Mouse (Mus musculus): ENCODE data around the gene Mindy1.

DNA sequence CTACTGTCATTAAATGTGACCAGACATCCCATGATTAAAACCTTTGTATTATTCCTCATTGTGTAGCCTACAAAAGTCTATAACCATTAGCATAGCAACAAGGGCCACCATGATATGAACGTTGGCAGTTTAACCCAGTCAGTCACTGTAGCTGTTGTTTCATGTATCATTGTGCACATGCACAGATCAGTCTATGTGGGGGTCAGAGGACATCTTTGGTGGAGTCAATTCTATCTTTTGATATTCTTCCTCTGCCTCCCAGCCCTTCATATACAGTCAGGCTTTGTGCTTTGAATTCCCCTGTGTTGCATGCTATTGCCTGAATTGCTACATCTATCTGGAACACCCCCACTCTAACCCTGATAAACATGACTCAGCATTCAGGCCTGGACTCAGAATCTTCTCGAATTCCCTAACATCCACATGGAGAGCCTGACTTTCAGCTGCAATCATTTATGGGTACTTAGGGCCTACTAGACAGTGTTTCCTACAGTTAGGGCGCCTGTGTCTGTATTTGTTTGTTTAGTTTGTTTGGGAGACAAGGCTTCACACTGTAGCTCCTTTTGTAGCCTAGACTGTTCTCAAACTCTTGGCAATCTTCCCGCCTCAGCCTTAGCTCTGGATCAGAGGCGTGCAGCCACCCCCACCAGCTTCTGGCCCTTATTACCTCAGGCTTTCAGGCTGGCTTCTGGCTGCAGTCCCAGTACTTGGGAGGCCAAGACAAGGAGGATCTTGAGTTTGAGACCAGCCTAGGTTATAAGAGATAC lies 34.5 kb upstream of the Mindy1 start:
- no peak for TF ChIP-seq CTCF (IDR thresholded peaks at IDR 0.05; ENCODE audit: borderline replicate concordance, insufficient read depth, low read length)
- peak; percentile 23; the same call in 1 of the 2 replicates for TF ChIP-seq POLR2A (IDR thresholded peaks at IDR 0.05; ENCODE audit: low read depth, low read length)

Data from embryonic fibroblast, embryonic 13.5 days (primary cell).